Mouse (Mus musculus): Measurements from ENCODE around the gene Usp45.

Gene Usp45

GRCm38 (mm10) chr4:21788903-21789302 lies 21.9 kb downstream of the Usp45 start:
- DNase-seq (ENCODE audit: extremely low spot score, low read depth, low spot score): no peak

GRCm38 (mm10) chr4:21789836-21790235 lies 22.9 kb downstream of the Usp45 start:
- DNase-seq (ENCODE audit: extremely low spot score, low read depth, low spot score): no peak

GRCm38 (mm10) chr4:21793631-21794030 lies 26.7 kb downstream of the Usp45 start:
- DNase-seq (ENCODE audit: extremely low spot score, low read depth, low spot score): no peak

GRCm38 (mm10) chr4:21801013-21801412 lies 34.1 kb downstream of the Usp45 start:
- DNase-seq (ENCODE audit: extremely low spot score, low read depth, low spot score): no peak

GRCm38 (mm10) chr4:21801620-21802019 lies 34.7 kb downstream of the Usp45 start:
- no peak for DNase-seq (ENCODE audit: extremely low spot score, low read depth, low spot score)

GRCm38 (mm10) chr4:21807204-21807603 lies 40.2 kb downstream of the Usp45 start:
- no peak for DNase-seq (ENCODE audit: extremely low spot score, low read depth, low spot score)

GRCm38 (mm10) chr4:21810608-21811007 lies 43.7 kb downstream of the Usp45 start:
- no peak for DNase-seq (ENCODE audit: extremely low spot score, low read depth, low spot score)

- DNase-seq (ENCODE audit: extremely low spot score, low read depth, low spot score): no peak
Observed at GRCm38 (mm10) chr4:21812635-21813034, 45.7 kb downstream of the Usp45 start.

GRCm38 (mm10) chr4:21814029-21814428 lies 47.1 kb downstream of the Usp45 start:
- peak; percentile 58 for DNase-seq (ENCODE audit: extremely low spot score, low read depth, low spot score)

GRCm38 (mm10) chr4:21826616-21827015 lies 59.7 kb downstream of the Usp45 start:
- no peak for DNase-seq (ENCODE audit: extremely low spot score, low read depth, low spot score)

GRCm38 (mm10) chr4:21832844-21833243 lies 65.9 kb downstream of the Usp45 start:
- DNase-seq (ENCODE audit: extremely low spot score, low read depth, low spot score): no peak

GRCm38 (mm10) chr4:21847481-21848286 lies 80.7 kb downstream of the Usp45 start, which contains the start of gene Pnisr:
Gene Pnisr (plus strand): TSS chr4:21847583.
- peak; percentile 95 for DNase-seq (ENCODE audit: extremely low spot score, low read depth, low spot score)

- peak; percentile 57 for DNase-seq (ENCODE audit: extremely low spot score, low read depth, low spot score)
Observed at GRCm38 (mm10) chr4:21848287-21848630, 81.3 kb downstream of the Usp45 start.

GRCm38 (mm10) chr4:21857481-21857880 lies 90.5 kb downstream of the Usp45 start:
- no peak for DNase-seq (ENCODE audit: extremely low spot score, low read depth, low spot score)

GRCm38 (mm10) chr4:21865226-21865625 lies 98.3 kb downstream of the Usp45 start:
- DNase-seq (ENCODE audit: extremely low spot score, low read depth, low spot score): no peak

GRCm38 (mm10) chr4:21878776-21879175 lies 111.8 kb downstream of the Usp45 start:
- DNase-seq (ENCODE audit: extremely low spot score, low read depth, low spot score): no peak

GRCm38 (mm10) chr4:21879565-21880220 lies 112.7 kb downstream of the Usp45 start, which contains the start of gene Coq3:
Gene Coq3 (plus strand): TSS chr4:21879673.
- peak; percentile 24 for DNase-seq (ENCODE audit: extremely low spot score, low read depth, low spot score)

- no peak for DNase-seq (ENCODE audit: extremely low spot score, low read depth, low spot score)
Observed at GRCm38 (mm10) chr4:21882806-21883205, 115.8 kb downstream of the Usp45 start.

- no peak for DNase-seq (ENCODE audit: extremely low spot score, low read depth, low spot score)
Observed at GRCm38 (mm10) chr4:21885831-21886230, 118.9 kb downstream of the Usp45 start.

All from hindlimb bud, embryonic 11.5 days (tissue).